Mouse (Mus musculus) testis, adult 2 months (tissue): ENCODE measurements around the gene Glt28d2.
"Not testable (repeated sequence)": the region's sequence is repeated elsewhere in the genome, so short reads cannot be mapped to it uniquely, and the experiment has no call there.

Experiments used
- CTCF ChIP-seq: fragments of 200-500 bp; IDR thresholded peaks from 2 replicates; pipeline ENCODE4 v1.5.1; 2012; ENCODE audit warnings: low read depth, mild to moderate bottlenecking, inconsistent platforms, low read length, moderate library complexity; ENCODE audit not compliant: control insufficient read depth, insufficient read depth, insufficient replicate concordance
- POLR2A ChIP-seq: fragments of 200-500 bp; IDR thresholded peaks from 2 replicates; pipeline ENCODE4 v1.6.1; 2012; ENCODE audit warnings: low read depth, mild to moderate bottlenecking, inconsistent platforms, low read length, moderate library complexity; ENCODE audit not compliant: control insufficient read depth

- TF ChIP-seq POLR2A, CTCF: not testable (repeated sequence)
Observed at GRCm38 (mm10) chr3:85920671-85921070, 33.4 kb upstream of the Glt28d2 start.
